Mouse (Mus musculus): ENCODE measurements around the gene Gm6509. TPM values are rescaled to one million over a fixed set of nuclear protein-coding genes. Genes with fewer than 3 reads are reported as not detected.
"Not testable (repeated sequence)": the region's sequence is repeated elsewhere in the genome, so short reads cannot be mapped to it uniquely, and the experiment has no call there.

The Gm6509 gene
- not detected in 2 replicates for total RNA-seq (2012; rRNA removed)
- total RNA-seq (2014; rRNA removed), result not detected in 2 replicates
- polyA plus RNA-seq (2012; ENCODE audit: insufficient read length, low read depth), result not detected in 2 replicates

DNA sequence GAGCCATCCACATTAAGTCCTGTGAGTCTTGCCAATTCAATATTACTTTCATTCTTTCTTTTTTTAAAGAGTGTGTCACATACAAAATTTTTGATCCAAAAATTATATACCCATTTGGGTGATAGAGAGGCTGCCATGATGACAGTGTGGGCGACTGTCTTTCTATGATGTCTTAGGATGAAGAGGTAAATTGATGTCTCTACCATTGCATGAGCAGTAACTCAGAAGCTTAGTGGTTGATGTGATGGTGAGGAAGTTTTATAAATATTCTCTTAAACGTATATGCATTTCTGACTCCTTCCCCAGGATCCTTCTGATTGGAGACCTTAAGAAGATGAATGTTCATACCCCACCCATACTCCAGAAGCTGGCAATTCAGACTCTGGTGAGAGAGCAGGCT is at the start of gene Gm6509:
TSS of gene Gm6509 (plus strand) at position 301 of the 400 bp plus-strand sequence.
- H3K9ac ChIP-seq (ENCODE audit: insufficient read depth, low read depth); H3K79me2 ChIP-seq (replicated peaks; ENCODE audit: control insufficient read depth, extremely low read depth, insufficient read depth, poor library complexity, severe bottlenecking); H3K4me3 ChIP-seq (replicated peaks in 1 of 3; ENCODE audit: low read depth in 2 of 3, low read length in 2 of 3, poor library complexity in 1 of 3); dilution Hi-C loops (cut with MboI; ENCODE audit: extremely low pct_ligation_motif_present, extremely low pct_unique_long_range_greater_than_20kb, low sequenced_read_pairs); H3K9me3 ChIP-seq (replicated peaks; ENCODE audit: low read length); H3K4me2 ChIP-seq (ENCODE audit: insufficient read depth, low read depth, poor library complexity, severe bottlenecking); in situ Hi-C loops (cut with MboI; ENCODE audit: low pct_ligation_motif_present, low pct_unique_long_range_greater_than_20kb, low sequenced_read_pairs); DNase-seq (ENCODE audit: extremely low read depth); H3K27me3 ChIP-seq (replicated peaks); H3K27ac ChIP-seq (ENCODE audit: insufficient read depth, low read depth); H3K4me1 ChIP-seq (ENCODE audit: control insufficient read depth in 1 of 2, insufficient read depth in 2 of 2); H3K36me3 ChIP-seq (replicated peaks in 1 of 2; ENCODE audit: control insufficient read depth in 1 of 2, insufficient read depth in 1 of 2, low read length in 1 of 2): not testable (repeated sequence)

DNA sequence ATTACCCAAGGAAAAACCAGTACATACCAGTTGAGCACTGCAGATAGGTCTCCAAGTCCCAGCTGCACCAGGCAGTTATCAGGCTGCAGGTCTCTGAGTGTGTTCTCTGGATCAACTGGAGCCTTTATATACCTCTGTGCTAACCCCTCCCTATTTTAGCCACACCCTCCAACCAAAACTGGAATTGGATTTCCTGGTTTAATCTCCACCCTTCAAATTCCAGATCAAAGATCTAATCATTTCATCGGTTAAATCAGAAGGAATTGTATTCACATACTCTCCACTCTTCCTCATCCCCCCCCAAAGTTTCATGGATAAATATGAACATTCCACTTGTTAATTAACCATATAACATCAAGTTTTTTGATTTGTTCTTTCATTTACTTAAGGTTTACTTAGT is 7.5 kb upstream of the Gm6509 start, which contains the start of gene Gm3147:
TSS of gene Gm3147 (minus strand) at position 101 of the 400 bp plus-strand sequence.
- dilution Hi-C loops (cut with MboI; ENCODE audit: extremely low pct_ligation_motif_present, extremely low pct_unique_long_range_greater_than_20kb, low sequenced_read_pairs); DNase-seq (ENCODE audit: extremely low read depth): not testable (repeated sequence)

DNA sequence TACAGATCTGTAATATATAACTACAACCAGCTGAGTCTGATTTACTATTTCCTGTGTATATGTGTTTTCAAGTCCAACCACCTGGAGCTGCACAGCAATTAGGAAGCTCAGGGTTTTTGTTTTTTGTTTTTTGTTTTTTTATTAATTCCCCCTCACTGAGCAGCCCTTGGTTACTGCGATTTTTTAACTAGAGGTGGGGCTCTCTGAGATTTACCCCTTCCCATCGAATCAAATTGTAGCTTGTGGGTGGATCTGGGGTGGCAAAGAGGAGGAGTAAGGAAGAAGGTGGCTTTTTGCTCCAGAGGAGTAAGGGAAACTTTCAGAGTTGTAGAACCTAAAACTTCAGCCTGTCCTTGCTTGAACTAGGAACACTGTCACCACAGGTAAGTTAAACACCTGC is 24.3 kb downstream of the Gm6509 start, which contains the start of gene Gm6205:
TSS of gene Gm6205 (plus strand) at position 301 of the 400 bp plus-strand sequence.
- DNase-seq (ENCODE audit: extremely low read depth); in situ Hi-C loops (cut with MboI; ENCODE audit: low pct_ligation_motif_present, low pct_unique_long_range_greater_than_20kb, low sequenced_read_pairs); dilution Hi-C loops (cut with MboI; ENCODE audit: extremely low pct_ligation_motif_present, extremely low pct_unique_long_range_greater_than_20kb, low sequenced_read_pairs); H3K4me3 ChIP-seq (replicated peaks in 1 of 3; ENCODE audit: low read depth in 2 of 3, low read length in 2 of 3, poor library complexity in 1 of 3); H3K27ac ChIP-seq (ENCODE audit: insufficient read depth, low read depth); H3K9me3 ChIP-seq (replicated peaks; ENCODE audit: low read length); H3K4me2 ChIP-seq (ENCODE audit: insufficient read depth, low read depth, poor library complexity, severe bottlenecking); H3K9ac ChIP-seq (ENCODE audit: insufficient read depth, low read depth); H3K36me3 ChIP-seq (replicated peaks in 1 of 2; ENCODE audit: control insufficient read depth in 1 of 2, insufficient read depth in 1 of 2, low read length in 1 of 2); H3K79me2 ChIP-seq (replicated peaks; ENCODE audit: control insufficient read depth, extremely low read depth, insufficient read depth, poor library complexity, severe bottlenecking); H3K27me3 ChIP-seq (replicated peaks); H3K4me1 ChIP-seq (ENCODE audit: control insufficient read depth in 1 of 2, insufficient read depth in 2 of 2): not testable (repeated sequence)

More for the DNA sequence above, 7.5 kb upstream of the Gm6509 start, which contains the start of gene Gm3147:
- H3K36me3 ChIP-seq (replicated peaks in 1 of 2; ENCODE audit: control insufficient read depth in 1 of 2, insufficient read depth in 1 of 2, low read length in 1 of 2); H3K9me3 ChIP-seq (replicated peaks; ENCODE audit: low read length); H3K27ac ChIP-seq (ENCODE audit: insufficient read depth, low read depth); H3K9ac ChIP-seq (ENCODE audit: insufficient read depth, low read depth); H3K4me1 ChIP-seq (ENCODE audit: control insufficient read depth in 1 of 2, insufficient read depth in 2 of 2); in situ Hi-C loops (cut with MboI; ENCODE audit: low pct_ligation_motif_present, low pct_unique_long_range_greater_than_20kb, low sequenced_read_pairs); H3K27me3 ChIP-seq (replicated peaks); H3K4me2 ChIP-seq (ENCODE audit: insufficient read depth, low read depth, poor library complexity, severe bottlenecking); H3K4me3 ChIP-seq (replicated peaks in 1 of 3; ENCODE audit: low read depth in 2 of 3, low read length in 2 of 3, poor library complexity in 1 of 3); H3K79me2 ChIP-seq (replicated peaks; ENCODE audit: control insufficient read depth, extremely low read depth, insufficient read depth, poor library complexity, severe bottlenecking): not testable (repeated sequence)

Other genes with a start within 250 kb of the Gm6509 start
- gene Gm7682, start 178.2 kb upstream of the Gm6509 start, total RNA-seq (2012; rRNA removed), result not detected in 2 replicates
- gene Gm7682, start 178.2 kb upstream of the Gm6509 start, total RNA-seq (2014; rRNA removed), result not detected in 2 replicates
- gene Gm7682, start 178.2 kb upstream of the Gm6509 start, polyA plus RNA-seq (2012; ENCODE audit: insufficient read length, low read depth), result not detected in 2 replicates
- gene Gm3139, start 97.7 kb upstream of the Gm6509 start, total RNA-seq (2012; rRNA removed), result not detected in 2 replicates
- not detected in 2 replicates for gene Gm3139, start 97.7 kb upstream of the Gm6509 start, total RNA-seq (2014; rRNA removed)
- gene Gm3139, start 97.7 kb upstream of the Gm6509 start, polyA plus RNA-seq (2012; ENCODE audit: insufficient read length, low read depth), result not detected in 2 replicates
- not detected in 2 replicates for gene Gm3147, start 7.6 kb upstream of the Gm6509 start, total RNA-seq (2012; rRNA removed)
- not detected in 2 replicates for gene Gm3147, start 7.6 kb upstream of the Gm6509 start, total RNA-seq (2014; rRNA removed)
- not detected in 2 replicates for gene Gm3147, start 7.6 kb upstream of the Gm6509 start, polyA plus RNA-seq (2012; ENCODE audit: insufficient read length, low read depth)
- not detected in 2 replicates for gene Gm6205, start 24.4 kb downstream of the Gm6509 start, total RNA-seq (2012; rRNA removed)
- not detected in 2 replicates for gene Gm6205, start 24.4 kb downstream of the Gm6509 start, total RNA-seq (2014; rRNA removed)
- gene Gm6205, start 24.4 kb downstream of the Gm6509 start, polyA plus RNA-seq (2012; ENCODE audit: insufficient read length, low read depth), result not detected in 2 replicates
- gene Gm3183, start 241.5 kb downstream of the Gm6509 start, total RNA-seq (2012; rRNA removed), result not detected in 2 replicates
- gene Gm3183, start 241.5 kb downstream of the Gm6509 start, total RNA-seq (2014; rRNA removed), result 0.70 TPM in 1 of 2 replicates, not detected in the other
- not detected in 2 replicates for gene Gm3183, start 241.5 kb downstream of the Gm6509 start, polyA plus RNA-seq (2012; ENCODE audit: insufficient read length, low read depth)